Mouse (Mus musculus): Measurements from ENCODE around the gene Phka2.

- TF ChIP-seq EP300 (IDR thresholded peaks at IDR 0.05; ENCODE audit: low read depth) (peak; percentile 57), CTCF (IDR thresholded peaks at IDR 0.05; ENCODE audit: low read depth) (no peak)
Observed at GRCm38 (mm10) chrX:160496473-160496872, 5.5 kb upstream of the Phka2 start.
